Mouse (Mus musculus): ENCODE results near the gene Tlr5. TPM values are rescaled to one million over a fixed set of nuclear protein-coding genes. Genes with fewer than 3 reads are reported as not detected.

Tlr5 gene
- total RNA-seq, 2 experiments from 2014 or later: 1.8 to 6.2 TPM

- intact Hi-C loops (cut with DNase I): no loop called here
- DNase-seq: no peak
Observed at GRCm38 (mm10) chr1:182986243-182986642, 31.7 kb downstream of the Tlr5 start.

GRCm38 (mm10) chr1:182986750-182987149, 32.2 kb downstream of the Tlr5 start:
- DNase-seq: no peak
- intact Hi-C loops (cut with DNase I): no loop called here

GRCm38 (mm10) chr1:182987801-182988200, 33.2 kb downstream of the Tlr5 start:
- DNase-seq: no peak
- intact Hi-C loops (cut with DNase I): no loop called here

- intact Hi-C loops (cut with DNase I): no loop called here
- DNase-seq: no peak
Observed at GRCm38 (mm10) chr1:182988646-182989045, 34.1 kb downstream of the Tlr5 start.

GRCm38 (mm10) chr1:182990092-182990762, 35.6 kb downstream of the Tlr5 start:
- intact Hi-C loops (cut with DNase I): no loop called here
- DNase-seq: no peak

- intact Hi-C loops (cut with DNase I): no loop called here
- DNase-seq: peak; percentile 55 to 71
Observed at GRCm38 (mm10) chr1:182991002-182991778, 36.6 kb downstream of the Tlr5 start.

Other genes with a start within 250 kb of the Tlr5 start
- gene Ccdc185, start 205.6 kb upstream of the Tlr5 start, total RNA-seq (2021): not detected
- under 1 TPM; 0.59 to 0.69 TPM for gene Susd4, start 190.9 kb upstream of the Tlr5 start, total RNA-seq (2021)